Mouse (Mus musculus): ENCODE measurements at regions not wholly inside any gene's neighbourhood (a gene's known extent, or its start where the extent isn't known, plus 50 kb on each side); places are given as distances from the start of the nearest gene placed in this dataset.

DNA sequence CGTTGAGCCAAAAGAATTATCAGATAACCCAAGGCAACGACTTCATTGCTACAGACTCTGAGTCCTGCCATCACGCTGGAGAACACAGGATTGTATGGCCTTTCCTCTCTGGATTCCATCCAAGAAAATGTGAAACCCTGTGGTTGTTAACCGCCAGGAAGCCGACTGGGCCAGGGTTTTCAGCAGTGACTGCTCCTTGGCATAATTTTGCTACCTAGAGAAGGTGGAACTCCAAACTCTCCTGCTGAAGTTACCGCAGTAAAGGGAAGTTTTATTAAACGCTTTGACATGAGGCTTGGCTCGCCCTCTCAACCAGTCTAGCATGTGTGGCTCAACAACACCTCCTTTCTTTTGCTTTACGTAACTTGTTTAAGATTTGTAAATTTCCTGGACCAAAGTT lies 116.9 kb downstream of the Wif1 start:
- DNase-seq (ENCODE audit: low read depth, low spot score), result no peak

GRCm38 (mm10) chr10:121153625-121154024 lies 119.9 kb downstream of the Wif1 start:
- DNase-seq (ENCODE audit: low read depth, low spot score), result no peak

DNA sequence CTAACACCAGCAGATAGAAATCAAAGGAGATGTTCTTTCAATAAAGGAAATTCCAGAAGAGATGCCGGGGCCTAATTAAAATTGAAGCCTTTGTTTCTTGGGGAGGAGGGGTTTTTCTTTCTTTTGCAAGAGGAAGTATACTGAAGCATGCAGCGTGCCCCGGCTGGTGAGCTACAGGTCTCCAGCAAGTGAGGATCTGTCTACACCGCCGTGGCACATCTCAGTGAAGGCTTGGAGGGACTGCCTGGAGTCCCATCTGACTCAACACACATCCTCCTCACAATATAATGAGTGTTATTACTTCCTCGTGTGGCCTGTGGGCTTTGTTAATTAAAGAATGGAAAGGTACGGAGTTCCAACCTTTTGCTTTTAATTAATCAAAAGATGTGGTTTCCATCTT lies 126.7 kb downstream of the Wif1 start:
- DNase-seq (ENCODE audit: low read depth, low spot score), result no peak

DNA sequence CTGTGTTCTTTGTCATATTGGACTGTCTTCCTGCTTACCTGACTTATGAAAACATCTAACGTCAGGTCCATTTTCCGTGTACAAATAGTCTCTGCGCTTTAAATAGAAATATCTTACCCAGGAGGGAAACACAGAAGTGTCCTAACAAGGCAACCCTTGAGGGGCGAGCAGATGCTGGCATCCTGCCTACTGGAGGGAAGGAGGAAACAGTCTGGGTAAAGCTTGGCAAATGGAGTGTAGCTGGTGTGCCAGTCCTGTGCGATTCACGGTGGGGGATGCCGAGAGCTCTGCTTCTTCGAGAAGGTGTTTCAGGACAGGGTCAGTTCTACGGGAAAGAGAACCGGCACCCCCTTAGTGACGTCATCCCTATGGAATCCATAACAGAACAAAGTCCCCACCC lies 127.4 kb downstream of the Wif1 start:
- no peak for DNase-seq (ENCODE audit: low read depth, low spot score)

DNA sequence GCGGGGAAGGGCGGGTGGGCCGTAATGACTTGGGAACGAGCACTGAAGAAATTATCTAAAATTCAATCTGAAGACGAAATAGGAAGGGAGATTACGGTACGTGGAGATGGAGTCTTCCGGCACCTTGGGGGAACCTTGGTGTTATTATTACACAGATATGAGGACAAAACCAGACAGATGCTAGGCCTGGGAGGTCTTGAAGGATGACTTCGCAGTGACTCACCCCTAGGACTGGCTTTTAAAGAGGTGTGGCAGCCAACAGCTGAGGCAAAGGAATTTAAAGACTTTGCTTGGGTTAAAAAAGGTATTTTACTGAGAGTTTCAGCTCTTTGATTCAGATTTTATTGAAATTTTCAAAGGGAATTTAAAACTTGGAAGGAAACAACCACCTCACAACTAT lies 140.3 kb downstream of the Wif1 start:
- peak; percentile 75 for DNase-seq (ENCODE audit: low read depth, low spot score)

GRCm38 (mm10) chr10:121189139-121189538 lies 155.4 kb downstream of the Wif1 start:
- DNase-seq (ENCODE audit: low read depth, low spot score), result no peak

- DNase-seq (ENCODE audit: low read depth, low spot score), result no peak
These were observed 151.8 kb downstream of the Tbc1d30 start for GRCm38 (mm10) chr10:121199236-121199635.

GRCm38 (mm10) chr10:121202531-121202930 lies 148.5 kb downstream of the Tbc1d30 start:
- DNase-seq (ENCODE audit: low read depth, low spot score), result no peak

- DNase-seq (ENCODE audit: low read depth, low spot score), result no peak
These were observed 145.5 kb downstream of the Tbc1d30 start for GRCm38 (mm10) chr10:121205551-121205950.

GRCm38 (mm10) chr10:121206002-121206742 lies 144.9 kb downstream of the Tbc1d30 start:
- DNase-seq (ENCODE audit: low read depth, low spot score), result no peak

DNA sequence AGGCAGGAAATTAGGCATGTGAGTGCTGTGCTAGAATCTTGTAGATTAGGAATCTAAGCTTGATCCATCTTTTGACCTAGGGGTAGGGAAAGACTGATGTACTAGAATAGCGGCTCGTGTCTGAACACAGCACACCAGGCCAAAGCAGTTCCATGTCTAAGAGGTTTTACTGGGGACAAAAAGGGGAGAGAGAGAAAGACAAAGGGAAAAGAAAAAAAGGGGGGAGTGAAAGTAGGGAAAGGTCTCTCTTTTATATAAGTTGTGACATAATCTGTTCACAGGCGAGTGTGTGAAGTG lies 144.4 kb downstream of the Tbc1d30 start:
- DNase-seq (ENCODE audit: low read depth, low spot score), result no peak

All from 3T3-L1 (cell line).